Mouse (Mus musculus) embryonic facial prominence, embryonic 12.5 days (tissue): Measurements from ENCODE around the gene Saa3. TPM values are rescaled to one million over a fixed set of nuclear protein-coding genes. Genes with fewer than 3 reads are reported as not detected.

Experiments used
- polyA plus RNA-seq: library from polyadenylated mRNA; unstranded; fragments of >200 nt; fragmentation: Nextera tagmentation; extraction: Ambion mirVana; gene quantifications from 2 replicates; pipeline ENCODE4 v1.2.1, GENCODE M21; 2016

Saa3 gene
- polyA plus RNA-seq, 1 experiment from 2014 or later: 0.17 TPM

Other genes starting within 250 kb of the Saa3 start
- 13.5 and 14.1 TPM in 2 replicates for gene Sergef, start 75.9 kb downstream of the Saa3 start, polyA plus RNA-seq
- gene Tph1, start 43.2 kb downstream of the Saa3 start, polyA plus RNA-seq: 0.26 and 0.64 TPM in 2 replicates
- gene Saal1, start 5.0 kb downstream of the Saa3 start, polyA plus RNA-seq: 37.3 and 39.2 TPM in 2 replicates
- gene Saa4, start 16.9 kb upstream of the Saa3 start, polyA plus RNA-seq: not detected in 2 replicates
- gene Saa1, start 27.3 kb upstream of the Saa3 start, polyA plus RNA-seq: 0.69 and 1.1 TPM in 2 replicates
- not detected in 2 replicates for gene Saa2, start 36.1 kb upstream of the Saa3 start, polyA plus RNA-seq
- 26.9 and 29.5 TPM in 2 replicates for gene Hps5, start 80.4 kb upstream of the Saa3 start, polyA plus RNA-seq
- gene Gtf2h1, start 80.4 kb upstream of the Saa3 start, polyA plus RNA-seq: 50.4 and 54.0 TPM in 2 replicates
- 1,101 and 1,118 TPM in 2 replicates for gene Ldha, start 125.8 kb upstream of the Saa3 start, polyA plus RNA-seq
- not detected in 2 replicates for gene Ldhc, start 145.5 kb upstream of the Saa3 start, polyA plus RNA-seq
- 210 and 232 TPM in 2 replicates for gene Tsg101, start 204.3 kb upstream of the Saa3 start, polyA plus RNA-seq
- gene Uevld, start 242.8 kb upstream of the Saa3 start, polyA plus RNA-seq: 11.1 and 13.0 TPM in 2 replicates